Mouse (Mus musculus): Measurements from ENCODE around the gene Tor3a. TPM values are rescaled to one million over a fixed set of nuclear protein-coding genes. Genes with fewer than 3 reads are reported as not detected.
A peak's percentile ranks its signal among the peaks of the same experiment; 100 is the strongest.
"Not testable (repeated sequence)": the region's sequence is repeated elsewhere in the genome, so short reads cannot be mapped to it uniquely, and the experiment has no call there.

Tor3a gene
- total and polyA plus RNA-seq, 2 experiments from 2014 or later = 4.4 to 4.5 TPM

- no peak for TF ChIP-seq CTCF (IDR thresholded peaks at IDR 0.05; ENCODE audit: low read depth)
- DNase-seq (no peak), ATAC-seq (no peak)
- Histone ChIP-seq H3K27me3 (ENCODE audit: insufficient read depth, low read length) (0 out of 2 replicates have a peak, but pooled peaks cover under 1% of the 10 kb centered on the region), H3K9me3 (ENCODE audit: low read length) (no peaks in the 10 kb centered on the region), H3K36me3 (ENCODE audit: insufficient read depth) (no peaks in the 10 kb centered on the region), H3K27ac (ENCODE audit: low read depth, low read length) (no peak overlapping the region), H3K9ac (no peak overlapping the region), H3K4me1 (ENCODE audit: insufficient read depth) (no peaks in the 10 kb centered on the region), H3K4me3 (ENCODE audit: low read depth, low read length) (no peak overlapping the region), H3K4me2 (ENCODE audit: low read depth) (no peak overlapping the region)
- WGBS = 52% methylated on average over 11 of the region's 11 CpGs
These were observed 4.8 kb downstream of the Tor3a start for GRCm38 (mm10) chr1:156669208-156669983.

- no peak for ATAC-seq
- 50% methylated on average over 5 of the region's 5 CpGs for WGBS
These were observed 5.6 kb downstream of the Tor3a start for GRCm38 (mm10) chr1:156668602-156669001.

GRCm38 (mm10) chr1:156667141-156667926 lies 6.8 kb downstream of the Tor3a start:
- H3K4me3 ChIP-seq (ENCODE audit: low read depth, low read length) = no peak overlapping the region
- ATAC-seq = peak; percentile 29; the same call in 1 of the 2 replicates
- no peak overlapping the region for H3K27ac ChIP-seq (ENCODE audit: low read depth, low read length)
- no peak for DNase-seq
- H3K9ac ChIP-seq = no peak overlapping the region
- no peak for TF ChIP-seq CTCF (IDR thresholded peaks at IDR 0.05; ENCODE audit: low read depth)
- WGBS = 89% methylated on average over 23 of the region's 23 CpGs
- no peaks in the 10 kb centered on the region for H3K4me1 ChIP-seq (ENCODE audit: insufficient read depth)
- no peaks in the 10 kb centered on the region for H3K9me3 ChIP-seq (ENCODE audit: low read length)
- no peaks in the 10 kb centered on the region for H3K36me3 ChIP-seq (ENCODE audit: insufficient read depth)
- H3K4me2 ChIP-seq (ENCODE audit: low read depth) = no peak overlapping the region
- no peaks in the 10 kb centered on the region for H3K27me3 ChIP-seq (ENCODE audit: insufficient read depth, low read length)

More at GRCm38 (mm10) chr1:156668602-156669001, 5.6 kb downstream of the Tor3a start:
- H3K27me3 ChIP-seq (ENCODE audit: insufficient read depth, low read length) = no peaks in the 10 kb centered on the region
- H3K36me3 ChIP-seq (ENCODE audit: insufficient read depth) = no peaks in the 10 kb centered on the region
- H3K9ac ChIP-seq = no peak overlapping the region
- H3K4me3 ChIP-seq (ENCODE audit: low read depth, low read length) = no peak overlapping the region
- no peak overlapping the region for H3K27ac ChIP-seq (ENCODE audit: low read depth, low read length)
- H3K4me2 ChIP-seq (ENCODE audit: low read depth) = no peak overlapping the region
- no peaks in the 10 kb centered on the region for H3K4me1 ChIP-seq (ENCODE audit: insufficient read depth)
- no peak for DNase-seq
- no peak for TF ChIP-seq CTCF (IDR thresholded peaks at IDR 0.05; ENCODE audit: low read depth)
- no peaks in the 10 kb centered on the region for H3K9me3 ChIP-seq (ENCODE audit: low read length)

- Histone ChIP-seq H3K4me1 (ENCODE audit: insufficient read depth) (no peaks in the 10 kb centered on the region), H3K27ac (ENCODE audit: low read depth, low read length) (no peak overlapping the region), H3K9ac (no peak overlapping the region), H3K27me3 (ENCODE audit: insufficient read depth, low read length) (no peaks in the 10 kb centered on the region), H3K36me3 (ENCODE audit: insufficient read depth) (no peaks in the 10 kb centered on the region), H3K4me3 (ENCODE audit: low read depth, low read length) (no peak overlapping the region), H3K9me3 (ENCODE audit: low read length) (no peaks in the 10 kb centered on the region), H3K4me2 (ENCODE audit: low read depth) (no peak overlapping the region)
- no peak for TF ChIP-seq CTCF (IDR thresholded peaks at IDR 0.05; ENCODE audit: low read depth)
- 89% methylated on average over 8 of the region's 8 CpGs for WGBS
- ATAC-seq (no peak), DNase-seq (no peak)
These were observed 8.4 kb downstream of the Tor3a start for GRCm38 (mm10) chr1:156665777-156666176.

GRCm38 (mm10) chr1:156660660-156661236 lies 13.4 kb downstream of the Tor3a start:
- not testable (repeated sequence) for H3K9me3 ChIP-seq (ENCODE audit: low read length); ATAC-seq; H3K27ac ChIP-seq (ENCODE audit: low read depth, low read length); H3K36me3 ChIP-seq (ENCODE audit: insufficient read depth); H3K4me2 ChIP-seq (ENCODE audit: low read depth); H3K9ac ChIP-seq; H3K4me1 ChIP-seq (ENCODE audit: insufficient read depth); DNase-seq; H3K27me3 ChIP-seq (ENCODE audit: insufficient read depth, low read length); H3K4me3 ChIP-seq (ENCODE audit: low read depth, low read length)
- 75% methylated on average over 18 of the region's 21 CpGs for whole genome bisulfite sequencing

GRCm38 (mm10) chr1:156659906-156660659 lies 14.1 kb downstream of the Tor3a start:
- no peaks in the 10 kb centered on the region for H3K27me3 ChIP-seq (ENCODE audit: insufficient read depth, low read length)
- no peaks in the 10 kb centered on the region for H3K4me1 ChIP-seq (ENCODE audit: insufficient read depth)
- H3K9ac ChIP-seq = no peak overlapping the region
- H3K36me3 ChIP-seq (ENCODE audit: insufficient read depth) = no peaks in the 10 kb centered on the region; the same call in 1 of the 2 replicates
- H3K4me2 ChIP-seq (ENCODE audit: low read depth) = no peak overlapping the region
- TF ChIP-seq CTCF (IDR thresholded peaks at IDR 0.05; ENCODE audit: low read depth) = no peak
- DNase-seq = no peak
- no peak for ATAC-seq
- no peak overlapping the region for H3K4me3 ChIP-seq (ENCODE audit: low read depth, low read length)
- 86% methylated on average over 13 of the region's 13 CpGs for WGBS
- H3K27ac ChIP-seq (ENCODE audit: low read depth, low read length) = no peak overlapping the region
- H3K9me3 ChIP-seq (ENCODE audit: low read length) = no peaks in the 10 kb centered on the region
